Mouse (Mus musculus) MEL (cell line): ENCODE data around the gene Slc16a12.

Source experiments
- MAX ChIP-seq: IDR thresholded peaks from 2 replicates; pipeline ENCODE4 v1.6.1; 2011; ENCODE audit warnings: low read length, improper control_type of control experiment
- POLR2A ChIP-seq, 2 experiments: IDR thresholded peaks; 2 replicates each; pipeline ENCODE4 v1.6.1; 2011 to 2012; ENCODE audit warnings: low read length in 2 of 2, mild to moderate bottlenecking in 2 of 2, control low read depth in 1 of 2, improper control_type of control experiment in 1 of 2, low read depth in 1 of 2, moderate library complexity in 1 of 2; ENCODE audit not compliant: control insufficient read depth in 1 of 2, insufficient read depth in 1 of 2, poor library complexity in 1 of 2
- TCF12 ChIP-seq: IDR thresholded peaks from 2 replicates; pipeline ENCODE4 v1.6.1; 2014; ENCODE audit warnings: low read depth, mild to moderate bottlenecking, inconsistent platforms, low read length, improper control_type of control experiment, moderate library complexity

GRCm38 (mm10) chr19:34640623-34641022 lies 106.5 kb downstream of the Slc16a12 start, which contains the start of the genes Ifit1bl2 and Ifit1:
- TF ChIP-seq MAX, result no peak
- no peak for TF ChIP-seq POLR2A (IDR thresholded peaks at IDR 0.05; ENCODE audit: control insufficient read depth in 1 of 2, insufficient read depth in 1 of 2, low read depth in 1 of 2, low read length in 2 of 2, poor library complexity in 1 of 2)
- no peak for TF ChIP-seq TCF12
